ENCODE assay signal across 9 mouse cellular contexts in genomic region chr5:24605321-24605979, GRCm38 (mm10). TPM values are rescaled to one million over a fixed set of nuclear protein-coding genes. Genes with fewer than 3 reads are reported as not detected.
DNase-seq lines count a peak whose midpoint lies in the region; ATAC-seq and TF ChIP-seq lines count a peak whose summit lies in the region.
"Had no signal": no experiment of that assay in that cellular context is flagged by ENCODE, and none has a peak within 500 bp of the region (broad histone marks: within the 10 kb centered on the region; RNA-seq: fewer than 3 reads in every experiment).

No protein-coding gene starts in this region.

- intact Hi-C loops in left cerebral cortex, postnatal 10 days (cut with DNase I), result no loop called here

- ATAC-seq in kidney, postnatal 0 days (replicated peaks; ENCODE audit: low FRiP score, low read depth), result no peak
- no peak for ATAC-seq in embryonic facial prominence, embryonic 13.5 days (ENCODE audit: insufficient number of reproducible peaks, insufficient read depth, low FRiP score, low TSS enrichment, low read depth)
- no peak for ATAC-seq in hindbrain, embryonic 15.5 days (ENCODE audit: low FRiP score, low read depth)
- ATAC-seq in midbrain, embryonic 15.5 days (replicated peaks), result no peak
- ATAC-seq in inflammation-experienced regulatory T-cells, adult 6 months, result no peak

- no peaks in the 10 kb centered on the region for H3K27me3 ChIP-seq in kidney, postnatal 0 days (ENCODE audit: insufficient read depth, low read length)
- H3K27me3 ChIP-seq in embryonic facial prominence, embryonic 13.5 days, result no peaks in the 10 kb centered on the region
- H3K27me3 ChIP-seq in hindbrain, embryonic 15.5 days, result no peaks in the 10 kb centered on the region
- no peaks in the 10 kb centered on the region for H3K27me3 ChIP-seq in midbrain, embryonic 15.5 days (replicated peaks)

- no peaks in the 10 kb centered on the region for H3K36me3 ChIP-seq in kidney, postnatal 0 days (ENCODE audit: insufficient read depth, low read length)
- H3K36me3 ChIP-seq in embryonic facial prominence, embryonic 13.5 days, result no peaks in the 10 kb centered on the region
- H3K36me3 ChIP-seq in hindbrain, embryonic 15.5 days, result no peaks in the 10 kb centered on the region
- H3K36me3 ChIP-seq in midbrain, embryonic 15.5 days (replicated peaks), result no peaks in the 10 kb centered on the region

- no peak for TF ChIP-seq CTCF in kidney, postnatal 0 days (IDR thresholded peaks at IDR 0.05; ENCODE audit: low read depth)

- no peak for DNase-seq in kidney, postnatal 0 days (ENCODE audit: low spot score)
- DNase-seq in kidney, postnatal 36 days, result no peak
- DNase-seq in left cerebral cortex, postnatal 10 days (ENCODE audit: extremely low spot score in 1 of 2, low spot score in 2 of 2), result no peak
- DNase-seq in adrenal gland, postnatal 36 days, result no peak

- peak overlapping the region; percentile 74 for H3K4me3 ChIP-seq in kidney, postnatal 0 days (replicated peaks; ENCODE audit: low read depth, low read length)
- peak overlapping the region; percentile 72 for H3K4me3 ChIP-seq in embryonic facial prominence, embryonic 13.5 days
- H3K4me3 ChIP-seq in hindbrain, embryonic 15.5 days, result peak overlapping the region; percentile 49
- peak overlapping the region; percentile 64 for H3K4me3 ChIP-seq in midbrain, embryonic 15.5 days

- H3K27ac ChIP-seq in kidney, postnatal 0 days, result peak overlapping the region; percentile 93
- H3K27ac ChIP-seq in embryonic facial prominence, embryonic 13.5 days, result peak overlapping the region; percentile 100
- H3K27ac ChIP-seq in hindbrain, embryonic 15.5 days (replicated peaks), result peak overlapping the region; percentile 95
- peak overlapping the region; percentile 100 for H3K27ac ChIP-seq in midbrain, embryonic 15.5 days

- WGBS in kidney, postnatal 0 days, result 11% methylated on average over 6 of the region's 6 CpGs
- WGBS in embryonic facial prominence, embryonic 13.5 days, result 12% methylated on average over 6 of the region's 6 CpGs
- 6% methylated on average over 6 of the region's 6 CpGs for WGBS in hindbrain, embryonic 15.5 days
- WGBS in midbrain, embryonic 15.5 days, result 2% methylated on average over 6 of the region's 6 CpGs

- H3K4me1 ChIP-seq in kidney, postnatal 0 days (replicated peaks; ENCODE audit: insufficient read depth, low read length), result peaks cover 36% of the 10 kb centered on the region
- H3K4me1 ChIP-seq in embryonic facial prominence, embryonic 13.5 days, result peaks cover 51% of the 10 kb centered on the region
- peaks cover 68% of the 10 kb centered on the region for H3K4me1 ChIP-seq in hindbrain, embryonic 15.5 days (replicated peaks)
- H3K4me1 ChIP-seq in midbrain, embryonic 15.5 days, result peaks cover 63% of the 10 kb centered on the region

- no peaks in the 10 kb centered on the region for H3K9me3 ChIP-seq in kidney, postnatal 0 days (replicated peaks; ENCODE audit: low read length)
- H3K9me3 ChIP-seq in embryonic facial prominence, embryonic 13.5 days, result no peaks in the 10 kb centered on the region
- no peaks in the 10 kb centered on the region for H3K9me3 ChIP-seq in hindbrain, embryonic 15.5 days
- H3K9me3 ChIP-seq in midbrain, embryonic 15.5 days, result no peaks in the 10 kb centered on the region

- H3K4me2 ChIP-seq in kidney, postnatal 0 days (ENCODE audit: low read length), result peak overlapping the region; percentile 55
- H3K4me2 ChIP-seq in embryonic facial prominence, embryonic 13.5 days, result peak overlapping the region; percentile 83
- peak overlapping the region; percentile 65 for H3K4me2 ChIP-seq in hindbrain, embryonic 15.5 days
- peak overlapping the region; percentile 94 for H3K4me2 ChIP-seq in midbrain, embryonic 15.5 days

- H3K9ac ChIP-seq in kidney, postnatal 0 days (ENCODE audit: low read depth, low read length), result peak overlapping the region; percentile 82
- H3K9ac ChIP-seq in embryonic facial prominence, embryonic 13.5 days, result peak overlapping the region; percentile 92
- H3K9ac ChIP-seq in hindbrain, embryonic 15.5 days, result peak overlapping the region; percentile 63
- H3K9ac ChIP-seq in midbrain, embryonic 15.5 days, result peak overlapping the region; percentile 81

RNA-seq across cellular contexts. Expression of gene Smarcd3, which starts 18.8 kb away (rescaled TPM):
- polyA plus RNA-seq in kidney, postnatal 0 days (2015; fragmentation: Nextera tagmentation; extraction: Ambion mirVana), result 16.4 and 19.7 TPM in 2 replicates
- 37.4 and 43.5 TPM in 2 replicates for polyA plus RNA-seq in embryonic facial prominence, embryonic 13.5 days (2015; fragmentation: Nextera tagmentation; extraction: Ambion mirVana)
- polyA plus RNA-seq in hindbrain, embryonic 15.5 days (2015; fragmentation: Nextera tagmentation; extraction: Ambion mirVana), result 134 and 138 TPM in 2 replicates
- polyA plus RNA-seq in midbrain, embryonic 15.5 days (2015; fragmentation: Nextera tagmentation; extraction: Ambion mirVana), result 182 and 186 TPM in 2 replicates
- total RNA-seq in left cerebral cortex, postnatal 10 days (2021), result 100 to 1,000 TPM; 125 to 134 TPM
- total RNA-seq in adrenal gland, postnatal 36 days (2021), result 10 to 100 TPM; 16.0 to 17.4 TPM
- 1 to 10 TPM in 1 of 3 experiments, under 1 TPM in 2; 0.50 to 1.9 (median 0.69) TPM for polyA plus RNA-seq in inflammation-experienced regulatory T-cells, adult 6 months (2017; shearing (Covaris generic))

RNA-seq across cellular contexts. Expression of gene Chpf2, which starts 18.9 kb away (rescaled TPM):
- polyA plus RNA-seq in kidney, postnatal 0 days (2015; fragmentation: Nextera tagmentation; extraction: Ambion mirVana), result 26.0 and 27.6 TPM in 2 replicates
- 24.2 and 26.4 TPM in 2 replicates for polyA plus RNA-seq in embryonic facial prominence, embryonic 13.5 days (2015; fragmentation: Nextera tagmentation; extraction: Ambion mirVana)
- polyA plus RNA-seq in hindbrain, embryonic 15.5 days (2015; fragmentation: Nextera tagmentation; extraction: Ambion mirVana), result 18.7 and 19.0 TPM in 2 replicates
- 22.1 and 23.0 TPM in 2 replicates for polyA plus RNA-seq in midbrain, embryonic 15.5 days (2015; fragmentation: Nextera tagmentation; extraction: Ambion mirVana)
- total RNA-seq in left cerebral cortex, postnatal 10 days (2021), result 10 to 100 TPM; 55.9 to 59.7 TPM
- 10 to 100 TPM; 35.7 to 52.5 TPM for total RNA-seq in adrenal gland, postnatal 36 days (2021)
- 10 to 100 TPM in 2 of 3 experiments, 1 to 10 TPM in 1; 8.5 to 12.9 (median 10.0) TPM for polyA plus RNA-seq in inflammation-experienced regulatory T-cells, adult 6 months (2017; shearing (Covaris generic))

RNA-seq across cellular contexts. Expression of gene Abcf2, which starts 28.2 kb away (rescaled TPM):
- 74.4 and 79.6 TPM in 2 replicates for polyA plus RNA-seq in kidney, postnatal 0 days (2015; fragmentation: Nextera tagmentation; extraction: Ambion mirVana)
- 112 and 115 TPM in 2 replicates for polyA plus RNA-seq in embryonic facial prominence, embryonic 13.5 days (2015; fragmentation: Nextera tagmentation; extraction: Ambion mirVana)
- 78.7 and 82.1 TPM in 2 replicates for polyA plus RNA-seq in hindbrain, embryonic 15.5 days (2015; fragmentation: Nextera tagmentation; extraction: Ambion mirVana)
- 83.8 and 86.4 TPM in 2 replicates for polyA plus RNA-seq in midbrain, embryonic 15.5 days (2015; fragmentation: Nextera tagmentation; extraction: Ambion mirVana)
- total RNA-seq in left cerebral cortex, postnatal 10 days (2021), result 10 to 100 TPM; 56.0 to 58.9 TPM
- total RNA-seq in adrenal gland, postnatal 36 days (2021), result 10 to 100 TPM; 69.3 to 79.2 TPM
- 10 to 100 TPM; 52.1 to 67.7 (median 61.3) TPM for polyA plus RNA-seq in inflammation-experienced regulatory T-cells, adult 6 months (2017; shearing (Covaris generic))

RNA-seq across cellular contexts. Expression of gene 4931409K22Rik, which starts 48.8 kb away (rescaled TPM):
- 0.12 and 0.19 TPM in 2 replicates for polyA plus RNA-seq in kidney, postnatal 0 days (2015; fragmentation: Nextera tagmentation; extraction: Ambion mirVana)
- polyA plus RNA-seq in embryonic facial prominence, embryonic 13.5 days (2015; fragmentation: Nextera tagmentation; extraction: Ambion mirVana), result 0.11 TPM in 1 of 2 replicates, not detected in the other
- 0.10 and 0.18 TPM in 2 replicates for polyA plus RNA-seq in hindbrain, embryonic 15.5 days (2015; fragmentation: Nextera tagmentation; extraction: Ambion mirVana)
- polyA plus RNA-seq in midbrain, embryonic 15.5 days (2015; fragmentation: Nextera tagmentation; extraction: Ambion mirVana), result 0.06 TPM in 1 of 2 replicates, not detected in the other
- total RNA-seq in left cerebral cortex, postnatal 10 days (2021), result not detected
- not detected for total RNA-seq in adrenal gland, postnatal 36 days (2021)
- polyA plus RNA-seq in inflammation-experienced regulatory T-cells, adult 6 months (2017; shearing (Covaris generic)), result not detected
- total RNA-seq: hematopoietic stem cell, adult 5-6 weeks had no signal
